Mouse (Mus musculus) embryonic facial prominence, embryonic 12.5 days (tissue): ENCODE results near the gene Gtf2h4. TPM values are rescaled to one million over a fixed set of nuclear protein-coding genes. Genes with fewer than 3 reads are reported as not detected.

Experiments
- ATAC-seq: fragments of 200-750 bp; cut with Nextera tagmentation; 2 replicates; pipeline ENCODE4 v1.8.0; 2017; ENCODE audit not compliant: insufficient number of reproducible peaks, insufficient read depth, low FRiP score, low TSS enrichment
- H3K27ac ChIP-seq: fragments of 300-500 bp; sonication (generic); 2 replicates; pipeline ENCODE4 v1.5.1; 2016; ENCODE audit warnings: mild to moderate bottlenecking
- H3K27me3 ChIP-seq: fragments of 300-500 bp; sonication (generic); 2 replicates; pipeline ENCODE4 v1.6.1; 2016; ENCODE audit warnings: mild to moderate bottlenecking, moderate library complexity
- H3K36me3 ChIP-seq: fragments of 300-500 bp; sonication (generic); 2 replicates; pipeline ENCODE4 v1.6.1; 2016; ENCODE audit warnings: mild to moderate bottlenecking
- H3K4me1 ChIP-seq: fragments of 300-500 bp; sonication (generic); 2 replicates; pipeline ENCODE4 v1.6.1; 2016
- H3K4me2 ChIP-seq: fragments of 300-500 bp; sonication (generic); replicated peaks from 2 replicates; pipeline ENCODE4 v1.6.1; 2016; ENCODE audit warnings: mild to moderate bottlenecking, moderate library complexity
- H3K4me3 ChIP-seq: fragments of 300-500 bp; sonication (generic); 2 replicates; pipeline ENCODE4 v1.5.1; 2016; ENCODE audit warnings: mild to moderate bottlenecking
- H3K9ac ChIP-seq: fragments of 300-500 bp; sonication (generic); 2 replicates; pipeline ENCODE4 v1.6.1; 2016; ENCODE audit warnings: mild to moderate bottlenecking, moderate library complexity
- H3K9me3 ChIP-seq: fragments of 300-500 bp; sonication (generic); 2 replicates; pipeline ENCODE4 v1.6.1; 2016; ENCODE audit warnings: mild to moderate bottlenecking, moderate library complexity
- WGBS: fragments of 180-500 bp; shearing (Covaris S2); methylation state at CpG from one replicate; pipeline ENCODE4 v1.1.7; 2016; 5-methylcytosine and 5-hydroxymethylcytosine counted together
- polyA plus RNA-seq: library from polyadenylated mRNA; unstranded; fragments of >200 nt; fragmentation: Nextera tagmentation; extraction: Ambion mirVana; gene quantifications from 2 replicates; pipeline ENCODE4 v1.2.1, GENCODE M21; 2016

Gene Gtf2h4
- polyA plus RNA-seq, 1 experiment from 2014 or later = 51.5 TPM

DNA sequence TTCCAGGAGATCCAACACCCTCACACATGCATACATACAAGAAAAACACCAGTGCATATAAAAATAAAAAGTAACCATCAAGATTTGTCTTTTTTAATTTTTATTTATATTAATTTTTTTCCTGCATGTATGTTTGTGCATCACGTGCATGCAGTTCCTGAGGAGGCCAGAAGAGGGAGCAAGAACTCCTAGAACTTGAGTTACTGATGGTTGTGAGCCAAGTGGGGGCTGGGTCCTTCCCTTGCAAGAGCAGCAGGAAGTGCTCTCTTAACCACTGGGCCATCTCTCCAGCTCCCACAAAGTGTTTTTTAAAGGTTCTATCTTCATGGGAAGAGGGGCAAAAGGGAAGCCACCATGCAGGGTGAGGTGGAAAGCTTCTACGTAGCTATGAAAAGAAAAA is 21.8 kb upstream of the Gtf2h4 start:
- Histone ChIP-seq H3K4me1 (peaks cover 33% of the 10 kb centered on the region), H3K9ac (no peak overlapping the region), H3K36me3 (peaks cover 40% of the 10 kb centered on the region), H3K27me3 (peaks cover 9% of the 10 kb centered on the region), H3K27ac (no peak overlapping the region), H3K9me3 (0 out of 2 replicates have a peak, but pooled peaks cover 3% of the 10 kb centered on the region), H3K4me2 (no peak overlapping the region), H3K4me3 (no peak overlapping the region)
- ATAC-seq = no peak
- 94% methylated on average over 2 of the region's 2 CpGs for WGBS

DNA sequence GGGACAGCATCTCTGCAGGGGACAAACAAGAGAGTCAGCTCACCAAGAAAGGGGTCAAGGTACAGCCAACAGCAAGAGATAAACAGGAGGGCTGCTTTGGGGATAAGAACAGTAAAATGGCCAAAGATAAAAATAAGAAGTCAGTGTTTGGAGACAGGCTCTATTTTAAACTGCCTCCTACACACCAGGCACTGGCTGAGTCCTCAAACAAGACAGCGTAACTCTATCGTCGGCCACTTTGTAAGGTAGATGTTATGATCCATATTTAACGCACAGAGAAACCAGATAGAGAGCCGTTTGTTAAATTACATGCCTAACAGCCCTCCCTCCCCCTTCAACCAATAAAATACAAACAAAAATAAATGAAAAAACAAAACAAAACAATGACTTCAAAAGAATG is 20.4 kb upstream of the Gtf2h4 start:
- no peak overlapping the region for H3K4me2 ChIP-seq
- 0 out of 2 replicates have a peak, but pooled peaks cover 3% of the 10 kb centered on the region for H3K9me3 ChIP-seq
- ATAC-seq = no peak
- H3K4me1 ChIP-seq = peaks cover 21% of the 10 kb centered on the region
- peaks cover 53% of the 10 kb centered on the region for H3K36me3 ChIP-seq
- peaks cover 5% of the 10 kb centered on the region for H3K27me3 ChIP-seq
- WGBS = 92% methylated on average over 5 of the region's 5 CpGs
- no peak overlapping the region for H3K9ac ChIP-seq
- H3K4me3 ChIP-seq = no peak overlapping the region
- H3K27ac ChIP-seq = no peak overlapping the region

DNA sequence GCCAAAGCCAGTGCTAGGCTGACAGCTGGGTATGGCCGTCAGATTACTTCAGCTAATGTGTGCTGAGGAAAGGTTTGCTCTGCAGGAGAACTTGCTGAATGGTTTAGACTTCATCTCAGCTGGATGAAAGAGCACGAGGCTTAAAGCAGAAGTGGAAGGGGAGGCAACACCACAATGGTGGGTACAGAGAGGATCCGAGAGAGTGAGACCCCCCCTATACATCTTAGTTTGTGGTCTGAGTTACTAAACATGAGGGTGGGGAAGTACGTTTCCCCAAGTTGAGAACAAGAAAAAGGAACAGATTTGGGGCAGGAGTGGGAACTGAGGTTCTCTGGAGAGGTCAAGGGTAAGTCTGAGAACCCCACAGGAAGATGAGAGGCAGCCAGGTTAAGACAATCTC is 18.8 kb upstream of the Gtf2h4 start:
- Histone ChIP-seq H3K4me3 (no peak overlapping the region), H3K27ac (no peak overlapping the region), H3K4me2 (no peak overlapping the region), H3K9ac (no peak overlapping the region), H3K27me3 (peaks cover under 1% of the 10 kb centered on the region; the same call in 1 of the 2 replicates), H3K36me3 (peaks cover 68% of the 10 kb centered on the region), H3K4me1 (peaks cover 9% of the 10 kb centered on the region), H3K9me3 (0 out of 2 replicates have a peak, but pooled peaks cover 3% of the 10 kb centered on the region)
- WGBS = 78% methylated on average over 4 of the region's 4 CpGs
- no peak for ATAC-seq

DNA sequence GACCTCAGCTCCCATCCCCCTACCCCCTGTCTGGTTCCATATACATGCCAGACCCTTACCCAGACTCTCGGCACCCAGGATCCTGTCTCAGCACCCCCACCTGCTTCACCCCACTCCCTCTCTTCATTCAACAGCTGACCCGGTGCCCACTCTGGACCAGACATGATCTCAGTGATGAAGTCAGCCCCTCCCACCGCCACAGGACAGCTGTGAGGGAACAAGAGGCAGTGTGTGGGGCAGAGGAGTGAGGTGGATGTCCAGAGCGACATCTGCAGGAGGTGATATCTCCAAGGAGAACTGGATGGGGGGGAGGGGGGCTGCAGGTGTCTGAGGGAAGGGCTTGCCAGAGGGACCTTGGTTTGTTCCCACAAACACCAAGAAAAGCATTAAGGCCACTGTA is 18.3 kb upstream of the Gtf2h4 start:
- H3K9ac ChIP-seq = no peak overlapping the region
- 82% methylated on average over 4 of the region's 4 CpGs for WGBS
- H3K27me3 ChIP-seq = no peaks in the 10 kb centered on the region
- no peak overlapping the region for H3K4me2 ChIP-seq
- H3K4me1 ChIP-seq = peaks cover 3% of the 10 kb centered on the region
- no peak overlapping the region for H3K4me3 ChIP-seq
- 0 out of 2 replicates have a peak, but pooled peaks cover 3% of the 10 kb centered on the region for H3K9me3 ChIP-seq
- ATAC-seq = no peak
- H3K36me3 ChIP-seq = peaks cover 74% of the 10 kb centered on the region
- no peak overlapping the region for H3K27ac ChIP-seq

DNA sequence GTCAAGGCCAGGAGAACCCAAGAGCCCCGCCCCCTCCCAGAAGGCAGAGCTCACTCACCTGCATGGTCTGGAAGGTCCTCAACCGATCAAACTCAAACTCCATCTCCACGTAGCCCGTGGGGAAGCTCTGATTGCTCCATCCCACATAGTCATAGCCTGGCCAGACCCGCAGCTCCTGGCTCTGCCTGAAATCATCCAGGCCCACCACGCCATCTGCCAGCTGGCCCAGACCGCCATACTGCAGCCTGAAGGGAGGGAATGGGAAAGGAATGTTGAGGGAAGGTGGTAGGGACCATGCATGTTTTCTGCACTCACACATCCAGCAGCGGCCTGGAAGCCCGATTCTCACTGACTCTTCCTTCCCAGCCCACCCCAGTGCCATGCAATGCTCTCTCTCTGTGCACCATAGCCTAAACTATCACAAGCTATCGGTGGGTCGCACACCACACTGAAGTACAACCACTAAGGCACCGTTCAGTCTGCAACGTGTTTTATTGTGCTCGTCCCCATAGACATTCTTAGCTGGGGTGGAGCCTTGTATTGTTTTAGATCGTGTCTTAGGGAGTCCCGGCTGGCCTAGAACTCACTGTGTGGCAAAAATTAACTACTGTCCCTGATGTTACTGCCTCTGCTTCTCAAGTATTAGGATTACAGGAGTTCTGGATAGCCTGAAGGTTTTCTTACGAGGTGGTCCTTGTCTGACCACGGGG is 16.6 kb upstream of the Gtf2h4 start:
- no peaks in the 10 kb centered on the region for H3K4me1 ChIP-seq
- peaks cover 84% of the 10 kb centered on the region for H3K36me3 ChIP-seq
- no peaks in the 10 kb centered on the region for H3K9me3 ChIP-seq
- no peak overlapping the region for H3K9ac ChIP-seq
- ATAC-seq = no peak
- 0 out of 2 replicates have a peak, but pooled peaks cover 4% of the 10 kb centered on the region for H3K27me3 ChIP-seq
- H3K4me3 ChIP-seq = no peak overlapping the region
- 90% methylated on average over 18 of the region's 18 CpGs for WGBS
- no peak overlapping the region for H3K27ac ChIP-seq
- H3K4me2 ChIP-seq = no peak overlapping the region

DNA sequence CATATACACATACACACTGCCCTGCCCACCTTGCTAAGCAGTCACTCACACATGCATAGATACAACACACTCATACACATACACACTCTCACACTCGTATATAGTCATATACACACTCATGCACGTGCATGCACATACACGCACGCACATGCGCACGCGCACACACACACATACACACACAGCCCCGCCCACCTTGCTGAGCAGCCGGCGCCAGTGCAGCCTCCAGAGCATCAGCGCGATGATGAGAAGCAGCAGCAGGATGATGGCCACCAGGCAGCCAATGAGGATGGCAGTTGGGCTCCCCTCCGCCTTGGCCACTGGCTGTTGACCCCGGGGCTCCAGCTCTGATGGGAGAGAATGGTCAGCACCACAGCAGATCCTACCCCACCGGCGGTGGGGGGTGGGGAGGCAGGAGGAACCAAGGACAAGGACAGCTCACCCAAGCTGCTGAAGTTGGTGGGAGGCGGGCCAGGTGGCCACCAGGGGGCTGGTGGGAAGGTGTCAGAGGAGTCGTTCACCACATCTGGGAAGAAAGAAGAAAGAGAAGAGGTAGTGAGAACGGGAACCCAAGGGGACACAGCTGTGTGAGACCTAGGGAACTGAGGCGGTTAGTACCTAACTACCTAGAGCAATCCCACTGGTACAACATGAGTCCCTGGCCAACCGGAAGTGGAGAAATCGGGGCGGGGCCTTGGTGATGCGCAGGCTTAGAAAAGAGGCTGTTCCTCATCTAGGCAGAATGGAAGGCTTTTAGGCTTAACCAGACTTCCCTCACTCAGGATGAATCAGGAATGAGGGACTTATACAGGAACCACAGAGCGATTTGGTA is 15.0 kb upstream of the Gtf2h4 start:
- H3K36me3 ChIP-seq = peaks cover 94% of the 10 kb centered on the region

DNA sequence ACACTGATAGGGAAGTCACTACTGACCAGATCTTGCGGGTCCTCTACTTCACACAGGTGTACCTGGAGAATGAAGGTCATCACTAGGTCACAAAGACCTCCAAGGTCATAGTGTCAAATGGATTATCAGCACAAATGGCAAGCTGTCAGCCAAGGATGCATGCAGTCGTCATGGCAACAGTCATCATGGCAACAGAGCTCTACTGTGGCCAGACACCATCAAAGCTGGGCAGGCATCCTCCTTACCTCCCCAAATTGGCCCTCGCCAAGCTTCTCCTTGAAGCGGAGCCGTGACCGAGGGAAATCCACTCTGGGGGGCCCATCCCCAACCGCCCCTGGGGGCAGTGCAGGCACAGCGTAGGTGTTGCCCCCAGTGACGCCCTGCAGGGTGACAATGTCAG is 11.5 kb upstream of the Gtf2h4 start:
- no peak overlapping the region for H3K9ac ChIP-seq
- peaks cover 82% of the 10 kb centered on the region for H3K36me3 ChIP-seq
- H3K4me1 ChIP-seq = no peaks in the 10 kb centered on the region
- no peak for ATAC-seq
- H3K27me3 ChIP-seq = 0 out of 2 replicates have a peak, but pooled peaks cover 4% of the 10 kb centered on the region
- H3K4me3 ChIP-seq = no peak overlapping the region
- no peak overlapping the region for H3K27ac ChIP-seq
- H3K4me2 ChIP-seq = no peak overlapping the region
- H3K9me3 ChIP-seq = no peaks in the 10 kb centered on the region
- WGBS = 80% methylated on average over 9 of the region's 9 CpGs

More for the DNA sequence above, 15.0 kb upstream of the Gtf2h4 start:
- no peaks in the 10 kb centered on the region for H3K4me1 ChIP-seq
- H3K9ac ChIP-seq = no peak overlapping the region
- H3K4me3 ChIP-seq = no peak overlapping the region
- 0 out of 2 replicates have a peak, but pooled peaks cover 4% of the 10 kb centered on the region for H3K27me3 ChIP-seq
- H3K9me3 ChIP-seq = no peaks in the 10 kb centered on the region
- no peak overlapping the region for H3K27ac ChIP-seq
- ATAC-seq = no peak
- no peak overlapping the region for H3K4me2 ChIP-seq
- WGBS = 89% methylated on average over 25 of the region's 25 CpGs

DNA sequence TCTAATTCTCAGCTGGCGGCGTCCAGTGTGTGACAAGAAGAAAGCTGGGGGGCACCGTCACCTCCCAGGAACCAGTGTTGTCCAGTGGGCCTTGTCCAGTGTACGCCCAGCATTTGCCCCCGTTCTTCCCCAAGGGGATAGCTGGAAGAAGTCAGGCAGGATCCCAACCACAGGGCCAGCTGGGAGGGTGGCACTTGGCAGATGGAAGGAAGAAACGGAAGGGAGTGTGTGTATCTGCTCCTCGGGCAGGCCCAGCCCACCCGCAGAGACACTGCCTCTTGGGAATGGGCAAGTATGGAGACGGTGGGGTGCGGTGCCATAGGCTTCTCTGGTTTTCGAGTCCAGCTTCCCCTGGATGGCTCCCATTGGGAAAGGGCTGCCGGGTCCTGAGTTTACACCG is 8.4 kb upstream of the Gtf2h4 start:
- H3K36me3 ChIP-seq = peaks cover 52% of the 10 kb centered on the region
- no peak overlapping the region for H3K9ac ChIP-seq
- ATAC-seq = no peak

DNA sequence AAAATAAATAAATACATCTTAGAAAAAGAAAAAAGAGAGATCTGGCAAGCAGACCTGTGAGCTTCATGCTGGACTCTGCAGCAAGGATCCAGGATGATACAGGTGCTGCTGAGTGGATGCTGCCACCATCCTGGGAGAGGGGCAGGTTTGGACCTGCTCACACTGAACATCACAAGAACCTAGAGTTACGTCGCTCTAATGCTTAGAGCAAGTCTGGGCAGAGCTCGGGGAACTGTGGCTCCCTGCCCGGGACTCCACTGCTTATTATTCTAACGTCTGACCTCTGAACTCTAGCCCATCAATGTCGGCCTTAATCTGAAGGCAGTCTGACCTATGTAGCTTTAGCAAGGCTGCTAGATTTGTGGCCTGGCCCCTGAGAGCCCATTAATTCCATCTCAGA is 7.1 kb upstream of the Gtf2h4 start:
- no peak overlapping the region for H3K4me3 ChIP-seq
- no peak overlapping the region for H3K4me2 ChIP-seq
- H3K27me3 ChIP-seq = no peaks in the 10 kb centered on the region
- H3K4me1 ChIP-seq = no peaks in the 10 kb centered on the region
- no peak for ATAC-seq
- no peak overlapping the region for H3K27ac ChIP-seq
- H3K9me3 ChIP-seq = no peaks in the 10 kb centered on the region
- H3K36me3 ChIP-seq = peaks cover 38% of the 10 kb centered on the region
- no peak overlapping the region for H3K9ac ChIP-seq
- WGBS = 24% methylated on average over 6 of the region's 6 CpGs

More for the DNA sequence above, 8.4 kb upstream of the Gtf2h4 start:
- H3K4me3 ChIP-seq = no peak overlapping the region
- H3K27me3 ChIP-seq = 0 out of 2 replicates have a peak, but pooled peaks cover 4% of the 10 kb centered on the region
- no peak overlapping the region for H3K4me2 ChIP-seq
- no peaks in the 10 kb centered on the region for H3K9me3 ChIP-seq
- H3K27ac ChIP-seq = no peak overlapping the region
- WGBS = 85% methylated on average over 13 of the region's 13 CpGs
- H3K4me1 ChIP-seq = no peaks in the 10 kb centered on the region

DNA sequence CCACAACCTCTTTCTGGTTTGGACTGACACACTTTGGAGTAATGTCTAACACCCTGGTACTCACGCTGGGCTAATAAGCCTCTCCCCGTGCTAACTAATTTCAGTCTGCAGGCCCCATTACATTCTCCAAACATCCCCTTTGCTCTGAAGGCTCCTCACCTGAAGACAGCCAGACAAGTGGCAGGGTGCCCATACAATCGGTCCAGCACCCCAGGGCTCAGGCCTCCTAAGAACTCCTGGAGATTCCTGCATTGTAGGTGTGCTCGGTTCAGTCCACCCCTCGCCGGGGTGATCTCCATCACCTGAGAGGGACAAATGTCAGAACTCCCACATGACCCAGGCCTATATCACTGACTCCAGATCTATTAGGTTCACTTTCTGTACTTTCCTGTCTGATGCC is 1.0 kb downstream of the Gtf2h4 start:
- Histone ChIP-seq H3K9ac (peak overlapping the region; percentile 81; the same call in 1 of the 2 replicates), H3K4me2 (peak overlapping the region; percentile 71), H3K4me3 (peak overlapping the region; percentile 83; the same call in 1 of the 2 replicates), H3K27me3 (no peaks in the 10 kb centered on the region), H3K36me3 (peaks cover 19% of the 10 kb centered on the region), H3K27ac (no peak overlapping the region), H3K9me3 (no peaks in the 10 kb centered on the region), H3K4me1 (peaks cover 10% of the 10 kb centered on the region)
- 88% methylated on average over 6 of the region's 6 CpGs for WGBS
- ATAC-seq = no peak

DNA sequence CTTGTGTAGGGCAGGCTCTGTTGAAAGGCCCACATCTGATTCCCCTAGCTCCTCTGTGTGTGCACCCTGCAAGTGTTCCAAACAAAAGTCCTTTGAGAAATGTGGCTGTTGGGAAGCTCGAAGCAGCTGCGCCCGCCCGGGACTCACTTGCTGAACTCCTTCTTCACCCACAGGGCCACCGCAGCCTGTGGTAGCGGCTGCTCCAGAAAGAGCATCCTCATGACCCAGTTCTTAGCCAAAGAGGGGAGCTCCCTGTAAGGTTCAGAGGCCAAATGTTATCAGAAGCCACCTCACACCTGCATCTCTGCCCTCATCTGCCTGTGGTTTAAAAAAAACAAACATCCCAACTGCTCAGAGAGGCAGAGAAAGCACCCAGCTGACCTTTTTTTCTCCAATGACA is 1.7 kb downstream of the Gtf2h4 start:
- Histone ChIP-seq H3K4me2 (no peak overlapping the region), H3K36me3 (peaks cover 19% of the 10 kb centered on the region), H3K9ac (no peak overlapping the region), H3K27me3 (no peaks in the 10 kb centered on the region), H3K4me1 (peaks cover 10% of the 10 kb centered on the region), H3K4me3 (no peak overlapping the region), H3K9me3 (no peaks in the 10 kb centered on the region), H3K27ac (no peak overlapping the region)
- WGBS = 86% methylated on average over 6 of the region's 6 CpGs
- ATAC-seq = no peak

DNA sequence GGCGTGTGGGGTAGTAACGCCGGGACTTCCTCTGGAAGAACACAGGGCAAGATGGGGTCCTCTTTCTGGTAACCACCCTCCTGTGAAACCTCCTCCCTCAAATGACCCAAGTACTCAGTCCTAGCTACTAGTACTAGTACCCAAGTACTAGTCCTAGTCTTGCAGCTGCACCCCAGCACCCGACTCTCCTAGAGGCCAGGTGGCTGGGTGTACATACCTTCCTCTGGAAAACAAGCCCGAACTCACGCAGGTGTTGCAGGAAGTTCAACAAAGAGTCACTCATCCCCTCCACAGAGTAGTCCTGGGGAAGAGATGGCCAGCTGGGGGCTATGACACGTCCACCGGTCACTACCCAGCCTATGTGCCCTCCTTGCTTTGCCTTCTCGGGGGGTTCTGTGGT is 3.8 kb downstream of the Gtf2h4 start:
- H3K4me1 ChIP-seq = peaks cover 22% of the 10 kb centered on the region
- no peak for ATAC-seq
- no peak overlapping the region for H3K27ac ChIP-seq
- H3K4me3 ChIP-seq = no peak overlapping the region
- H3K9me3 ChIP-seq = no peaks in the 10 kb centered on the region
- H3K9ac ChIP-seq = no peak overlapping the region
- no peak overlapping the region for H3K4me2 ChIP-seq
- no peaks in the 10 kb centered on the region for H3K27me3 ChIP-seq
- 91% methylated on average over 9 of the region's 9 CpGs for WGBS
- peaks cover 22% of the 10 kb centered on the region for H3K36me3 ChIP-seq
